Mouse (Mus musculus): Measurements from ENCODE around the gene Kcnd3. TPM values are rescaled to one million over a fixed set of nuclear protein-coding genes. Genes with fewer than 3 reads are reported as not detected.

Gene Kcnd3
- polyA plus RNA-seq, 1 experiment from 2014 or later: 0.62 TPM

DNA sequence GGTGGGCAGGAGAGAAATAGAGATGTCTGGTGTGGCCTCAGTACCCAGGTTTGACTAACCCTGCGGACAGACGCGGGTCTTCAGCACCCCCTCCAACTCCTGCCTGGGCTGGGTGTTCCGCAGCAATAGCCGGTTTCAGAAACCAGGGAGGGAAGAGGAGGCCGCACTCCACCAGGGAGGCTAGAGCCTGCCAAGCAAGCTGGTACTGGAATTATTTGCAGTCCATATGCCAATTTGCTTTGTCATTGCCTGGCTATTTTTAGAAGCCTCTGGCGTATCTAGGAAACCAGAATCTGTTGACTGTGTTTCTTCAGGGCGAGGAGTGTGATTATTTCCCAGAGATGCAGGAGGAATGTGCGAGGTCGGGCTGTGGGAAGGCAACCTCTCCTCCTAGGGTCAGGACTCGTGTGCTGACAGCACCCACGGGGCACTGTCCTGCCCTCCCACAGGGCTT, 69.1 kb downstream of the Kcnd3 start:
- Histone ChIP-seq H3K9ac (ENCODE audit: low read length) (no peak overlapping the region; the same call in 1 of the 2 replicates), H3K4me1 (ENCODE audit: control insufficient read depth, insufficient read depth, low read length) (peaks cover 14% of the 10 kb centered on the region), H3K27ac (ENCODE audit: low read length) (peak overlapping the region; percentile 77), H3K36me3 (ENCODE audit: control insufficient read depth, insufficient read depth) (no peaks in the 10 kb centered on the region), H3K27me3 (ENCODE audit: control insufficient read depth, insufficient read depth, low read length) (no peaks in the 10 kb centered on the region), H3K4me2 (ENCODE audit: low read depth, low read length) (peak overlapping the region; percentile 50; the same call in 1 of the 2 replicates), H3K4me3 (ENCODE audit: low read length) (no peak overlapping the region), H3K9me3 (replicated peaks; ENCODE audit: control insufficient read depth, low read length) (no peaks in the 10 kb centered on the region)
- 35% methylated on average over 12 of the region's 12 CpGs for WGBS
- peak; percentile 88 for ATAC-seq (replicated peaks; ENCODE audit: extremely low read depth, insufficient read depth, low FRiP score)

DNA sequence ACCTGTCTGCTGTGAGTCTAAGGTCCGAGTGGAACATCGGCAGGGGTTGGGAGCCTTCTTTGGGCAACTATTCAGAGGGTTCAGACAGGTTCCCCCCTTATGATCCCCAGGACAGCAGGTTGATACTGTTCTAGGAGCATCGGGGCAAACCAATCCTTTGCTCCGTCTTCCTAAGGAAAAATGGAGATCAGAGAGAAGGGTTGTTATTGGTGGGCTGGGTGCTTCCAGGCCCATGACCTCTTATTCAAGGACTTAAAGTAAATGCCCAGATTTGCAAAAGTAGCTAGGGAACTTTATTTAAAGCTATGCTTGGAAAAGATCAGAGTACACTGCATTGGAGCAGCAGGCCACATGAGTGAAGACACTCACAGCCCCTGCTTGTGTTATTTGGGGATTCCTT, 69.5 kb downstream of the Kcnd3 start:
- peak overlapping the region; percentile 70 for H3K27ac ChIP-seq (ENCODE audit: low read length)
- no peaks in the 10 kb centered on the region for H3K9me3 ChIP-seq (replicated peaks; ENCODE audit: control insufficient read depth, low read length)
- H3K4me1 ChIP-seq (ENCODE audit: control insufficient read depth, insufficient read depth, low read length): peaks cover 14% of the 10 kb centered on the region
- no peaks in the 10 kb centered on the region for H3K36me3 ChIP-seq (ENCODE audit: control insufficient read depth, insufficient read depth)
- no peak overlapping the region for H3K4me3 ChIP-seq (ENCODE audit: low read length)
- ATAC-seq (replicated peaks; ENCODE audit: extremely low read depth, insufficient read depth, low FRiP score): no peak
- H3K4me2 ChIP-seq (ENCODE audit: low read depth, low read length): peak overlapping the region; percentile 50; the same call in 1 of the 2 replicates
- H3K27me3 ChIP-seq (ENCODE audit: control insufficient read depth, insufficient read depth, low read length): no peaks in the 10 kb centered on the region
- no peak overlapping the region for H3K9ac ChIP-seq (ENCODE audit: low read length)
- WGBS: 45% methylated on average over 4 of the region's 4 CpGs

DNA sequence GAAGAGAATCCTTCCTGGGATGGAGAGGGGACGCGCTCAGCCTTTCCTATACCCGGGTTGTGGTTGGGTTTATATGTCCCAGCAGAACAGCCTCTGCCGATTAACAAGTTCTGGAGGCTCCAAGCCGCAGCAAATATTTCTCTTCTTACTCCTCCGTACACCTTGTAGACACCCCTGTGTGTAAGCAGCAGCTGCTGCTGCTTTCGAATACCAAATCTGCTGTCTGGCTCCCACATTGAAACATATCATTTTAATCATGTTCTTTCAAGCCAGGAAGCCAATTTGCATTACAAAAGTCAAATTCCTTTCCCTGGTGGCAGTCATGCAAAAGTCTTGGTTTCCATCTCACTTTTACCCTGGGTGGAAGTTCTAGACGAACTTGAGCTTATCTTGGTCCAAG, 76.7 kb downstream of the Kcnd3 start:
- Histone ChIP-seq H3K4me1 (ENCODE audit: control insufficient read depth, insufficient read depth, low read length) (no peaks in the 10 kb centered on the region; the same call in 1 of the 2 replicates), H3K36me3 (ENCODE audit: control insufficient read depth, insufficient read depth) (no peaks in the 10 kb centered on the region), H3K27me3 (ENCODE audit: control insufficient read depth, insufficient read depth, low read length) (no peaks in the 10 kb centered on the region), H3K9me3 (replicated peaks; ENCODE audit: control insufficient read depth, low read length) (no peaks in the 10 kb centered on the region), H3K9ac (ENCODE audit: low read length) (no peak overlapping the region), H3K4me3 (ENCODE audit: low read length) (no peak overlapping the region), H3K4me2 (ENCODE audit: low read depth, low read length) (no peak overlapping the region), H3K27ac (ENCODE audit: low read length) (no peak overlapping the region)
- no peak for ATAC-seq (replicated peaks; ENCODE audit: extremely low read depth, insufficient read depth, low FRiP score)
- WGBS: 71% methylated on average over 8 of the region's 8 CpGs

DNA sequence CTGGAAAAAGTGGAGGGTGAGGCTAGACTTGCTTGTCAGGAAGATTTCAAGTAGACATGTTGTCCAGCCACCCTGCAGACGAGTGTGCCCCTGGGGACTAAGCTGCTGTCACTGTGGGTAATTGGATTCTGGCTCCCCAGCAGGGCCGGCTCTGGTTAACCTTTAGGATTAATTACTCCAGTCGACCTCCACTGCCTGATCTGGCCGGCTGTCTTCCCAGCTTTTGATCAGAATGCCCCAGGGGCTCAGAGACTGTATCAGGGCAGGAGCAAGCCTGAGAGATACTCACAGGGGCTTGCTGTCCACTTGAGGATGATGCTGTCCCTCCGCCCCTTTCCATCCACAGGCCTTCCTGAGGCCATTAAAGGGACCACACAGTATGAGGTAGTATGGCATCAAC, 77.6 kb downstream of the Kcnd3 start:
- no peaks in the 10 kb centered on the region for H3K9me3 ChIP-seq (replicated peaks; ENCODE audit: control insufficient read depth, low read length)
- no peak overlapping the region for H3K27ac ChIP-seq (ENCODE audit: low read length)
- no peak overlapping the region for H3K4me3 ChIP-seq (ENCODE audit: low read length)
- no peak overlapping the region for H3K9ac ChIP-seq (ENCODE audit: low read length)
- no peaks in the 10 kb centered on the region; the same call in 1 of the 2 replicates for H3K4me1 ChIP-seq (ENCODE audit: control insufficient read depth, insufficient read depth, low read length)
- whole genome bisulfite sequencing: 31% methylated on average over 5 of the region's 5 CpGs
- no peak overlapping the region for H3K4me2 ChIP-seq (ENCODE audit: low read depth, low read length)
- no peak for ATAC-seq (replicated peaks; ENCODE audit: extremely low read depth, insufficient read depth, low FRiP score)
- H3K27me3 ChIP-seq (ENCODE audit: control insufficient read depth, insufficient read depth, low read length): no peaks in the 10 kb centered on the region
- no peaks in the 10 kb centered on the region for H3K36me3 ChIP-seq (ENCODE audit: control insufficient read depth, insufficient read depth)

DNA sequence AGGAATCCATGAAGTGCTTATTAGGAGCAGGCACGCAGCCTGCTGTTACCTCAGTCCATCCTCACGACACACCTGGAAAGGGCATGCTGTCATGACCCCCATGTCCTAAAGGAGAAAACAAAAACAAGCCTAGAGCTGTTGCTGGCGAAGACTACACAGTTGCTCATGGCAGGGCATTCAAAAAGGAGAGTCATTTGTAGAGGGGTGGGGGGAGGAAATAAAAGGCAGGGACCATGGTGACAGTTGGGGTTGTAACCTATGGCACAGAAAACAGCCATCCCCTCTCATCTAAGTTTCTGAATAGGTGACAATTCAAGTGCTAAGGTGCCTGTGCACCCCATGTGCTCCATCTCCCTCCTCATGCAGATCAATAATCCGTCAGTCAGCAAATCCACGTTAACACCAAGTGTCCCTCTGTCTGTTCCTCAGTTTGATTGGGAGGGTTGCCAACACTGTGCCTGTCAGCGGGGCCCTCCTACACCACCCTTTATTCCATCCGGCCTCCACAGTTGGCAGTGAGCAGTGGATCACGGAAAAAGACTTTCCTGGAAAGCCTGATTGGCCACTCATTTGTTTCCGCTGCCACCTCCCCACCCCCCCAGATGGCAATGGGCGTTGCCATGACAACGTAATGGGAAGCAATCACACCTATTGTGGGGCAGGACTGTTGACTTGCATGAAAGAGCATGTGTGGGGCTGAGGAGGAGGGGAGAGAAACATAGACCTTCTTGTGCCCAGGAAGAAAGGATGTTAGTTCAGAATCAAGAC, 78.4 kb downstream of the Kcnd3 start:
- Histone ChIP-seq H3K27ac (ENCODE audit: low read length) (no peak overlapping the region), H3K9ac (ENCODE audit: low read length) (no peak overlapping the region), H3K4me2 (ENCODE audit: low read depth, low read length) (no peak overlapping the region), H3K27me3 (ENCODE audit: control insufficient read depth, insufficient read depth, low read length) (no peaks in the 10 kb centered on the region), H3K9me3 (replicated peaks; ENCODE audit: control insufficient read depth, low read length) (no peaks in the 10 kb centered on the region), H3K4me3 (ENCODE audit: low read length) (no peak overlapping the region), H3K36me3 (ENCODE audit: control insufficient read depth, insufficient read depth) (no peaks in the 10 kb centered on the region), H3K4me1 (ENCODE audit: control insufficient read depth, insufficient read depth, low read length) (no peaks in the 10 kb centered on the region; the same call in 1 of the 2 replicates)
- no peak for ATAC-seq (replicated peaks; ENCODE audit: extremely low read depth, insufficient read depth, low FRiP score)
- 38% methylated on average over 11 of the region's 11 CpGs for WGBS

DNA sequence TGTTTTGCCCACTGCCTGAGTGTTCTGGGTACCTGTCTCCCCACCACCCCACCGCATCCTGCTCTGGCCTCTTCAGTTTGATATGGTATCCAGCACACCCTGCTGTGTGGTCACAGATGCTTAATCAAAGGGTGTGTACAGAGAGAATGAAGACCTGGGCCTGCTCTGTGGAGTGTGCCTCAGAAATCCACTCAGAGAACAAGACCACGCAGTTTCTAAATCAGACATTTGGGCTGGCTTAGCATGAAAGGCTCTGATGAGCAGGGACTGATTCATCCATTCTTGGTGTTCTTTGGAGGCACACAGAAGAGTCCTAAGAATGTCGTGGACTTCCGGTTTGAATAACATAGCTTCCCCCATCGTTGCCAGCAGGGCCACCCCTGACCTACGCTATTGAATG, 86.3 kb downstream of the Kcnd3 start:
- H3K9ac ChIP-seq (ENCODE audit: low read length): peak overlapping the region; percentile 7; the same call in 1 of the 2 replicates
- H3K4me2 ChIP-seq (ENCODE audit: low read depth, low read length): peak overlapping the region; percentile 34
- H3K36me3 ChIP-seq (ENCODE audit: control insufficient read depth, insufficient read depth): no peaks in the 10 kb centered on the region
- no peak overlapping the region for H3K4me3 ChIP-seq (ENCODE audit: low read length)
- H3K4me1 ChIP-seq (ENCODE audit: control insufficient read depth, insufficient read depth, low read length): peaks cover 13% of the 10 kb centered on the region
- no peak for ATAC-seq (replicated peaks; ENCODE audit: extremely low read depth, insufficient read depth, low FRiP score)
- WGBS: 39% methylated on average over 6 of the region's 6 CpGs
- no peaks in the 10 kb centered on the region for H3K9me3 ChIP-seq (replicated peaks; ENCODE audit: control insufficient read depth, low read length)
- H3K27ac ChIP-seq (ENCODE audit: low read length): 0 out of 2 replicates have a peak overlapping the region, but pooled peaks have one; percentile 1
- H3K27me3 ChIP-seq (ENCODE audit: control insufficient read depth, insufficient read depth, low read length): no peaks in the 10 kb centered on the region

DNA sequence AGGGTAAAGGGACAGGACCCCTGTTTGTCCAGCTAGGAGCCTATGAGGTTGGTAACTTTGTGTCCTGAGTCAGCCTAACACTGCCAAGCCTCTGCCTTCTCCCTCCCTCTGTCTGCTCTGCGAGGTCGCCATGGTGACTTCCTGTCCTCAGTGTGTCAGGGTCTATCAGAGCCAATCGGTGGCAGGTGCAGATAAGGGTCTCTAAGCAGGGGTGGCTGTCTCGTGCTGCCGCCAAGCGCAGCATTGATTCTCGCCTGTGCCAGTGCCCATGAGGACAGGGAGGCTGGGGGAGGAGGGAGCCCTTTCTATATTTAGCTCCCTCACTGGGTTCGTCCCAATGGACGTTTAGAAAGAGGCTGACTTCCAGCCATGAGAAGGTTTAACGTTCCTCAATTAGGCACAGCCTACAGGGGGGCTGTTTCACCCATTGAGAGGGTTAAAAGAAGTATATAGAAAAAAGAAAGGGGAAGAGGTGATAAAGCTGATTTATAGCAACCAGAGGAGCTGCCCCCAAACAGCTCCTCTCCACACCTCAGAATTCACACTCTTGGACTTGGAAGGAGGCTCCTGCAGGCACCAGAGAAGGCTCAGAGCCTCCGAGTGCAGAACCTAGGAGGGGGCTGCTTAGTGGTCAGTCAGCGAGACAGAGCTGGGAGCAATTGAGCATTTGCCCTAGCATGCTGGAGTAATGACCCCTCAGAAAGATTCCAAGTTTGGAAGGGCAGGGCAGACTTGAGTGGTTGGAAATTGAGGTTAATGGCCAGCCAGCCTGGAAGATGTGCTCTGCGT, 86.9 kb downstream of the Kcnd3 start:
- no peak overlapping the region for H3K4me3 ChIP-seq (ENCODE audit: low read length)
- peak; percentile 91 for ATAC-seq (replicated peaks; ENCODE audit: extremely low read depth, insufficient read depth, low FRiP score)
- H3K9ac ChIP-seq (ENCODE audit: low read length): peak overlapping the region; percentile 12
- peaks cover 13% of the 10 kb centered on the region for H3K4me1 ChIP-seq (ENCODE audit: control insufficient read depth, insufficient read depth, low read length)
- H3K27ac ChIP-seq (ENCODE audit: low read length): peak overlapping the region; percentile 14; the same call in 1 of the 2 replicates
- no peaks in the 10 kb centered on the region for H3K27me3 ChIP-seq (ENCODE audit: control insufficient read depth, insufficient read depth, low read length)
- 9% methylated on average over 13 of the region's 13 CpGs for WGBS
- no peaks in the 10 kb centered on the region for H3K9me3 ChIP-seq (replicated peaks; ENCODE audit: control insufficient read depth, low read length)
- no peaks in the 10 kb centered on the region for H3K36me3 ChIP-seq (ENCODE audit: control insufficient read depth, insufficient read depth)
- peak overlapping the region; percentile 34 for H3K4me2 ChIP-seq (ENCODE audit: low read depth, low read length)

DNA sequence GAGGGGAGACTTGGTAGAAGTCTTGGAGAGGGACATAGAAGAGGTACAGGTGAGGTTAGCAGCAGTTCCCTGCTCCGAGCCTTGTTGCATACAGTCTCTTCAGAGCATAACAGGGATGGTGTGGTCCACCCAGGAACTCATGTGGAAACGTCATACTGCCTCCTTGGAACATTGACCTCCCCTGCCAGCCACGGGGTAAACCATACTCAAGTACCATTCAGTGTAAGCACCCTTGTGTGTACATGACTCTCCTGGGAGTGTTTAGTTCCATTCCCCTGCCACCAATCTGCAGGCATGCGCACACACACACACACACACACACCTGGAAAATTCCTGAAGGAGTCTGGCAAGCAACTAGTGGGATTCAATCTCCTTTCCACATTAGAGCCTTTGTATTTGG, 90.6 kb downstream of the Kcnd3 start:
- H3K4me3 ChIP-seq (ENCODE audit: low read length): no peak overlapping the region
- WGBS: 80% methylated on average over 4 of the region's 4 CpGs
- H3K9me3 ChIP-seq (replicated peaks; ENCODE audit: control insufficient read depth, low read length): no peaks in the 10 kb centered on the region
- H3K27me3 ChIP-seq (ENCODE audit: control insufficient read depth, insufficient read depth, low read length): no peaks in the 10 kb centered on the region
- no peak overlapping the region for H3K4me2 ChIP-seq (ENCODE audit: low read depth, low read length)
- H3K36me3 ChIP-seq (ENCODE audit: control insufficient read depth, insufficient read depth): no peaks in the 10 kb centered on the region
- no peak for ATAC-seq (replicated peaks; ENCODE audit: extremely low read depth, insufficient read depth, low FRiP score)
- H3K4me1 ChIP-seq (ENCODE audit: control insufficient read depth, insufficient read depth, low read length): peaks cover 16% of the 10 kb centered on the region
- H3K9ac ChIP-seq (ENCODE audit: low read length): no peak overlapping the region
- no peak overlapping the region for H3K27ac ChIP-seq (ENCODE audit: low read length)

DNA sequence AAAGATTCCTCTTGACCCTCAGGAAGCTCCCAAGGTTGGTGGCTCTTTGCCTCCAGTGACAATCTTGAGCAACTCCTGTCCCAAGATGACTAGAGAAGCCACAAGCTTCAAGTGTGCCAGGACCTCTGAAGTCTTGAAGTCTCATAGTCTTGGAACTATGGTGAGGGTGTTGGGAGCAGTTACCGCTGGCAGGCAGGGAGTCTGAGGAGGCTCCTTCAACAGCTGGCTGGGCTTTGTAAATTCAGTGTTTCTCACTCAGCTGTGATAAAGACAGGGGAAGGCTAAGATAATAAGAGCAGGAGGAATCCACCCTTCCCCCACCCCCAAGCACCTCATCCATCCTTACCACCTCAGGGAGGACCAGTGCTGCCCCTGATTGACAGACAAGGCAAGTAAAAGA, 92.0 kb downstream of the Kcnd3 start:
- no peak overlapping the region for H3K27ac ChIP-seq (ENCODE audit: low read length)
- H3K27me3 ChIP-seq (ENCODE audit: control insufficient read depth, insufficient read depth, low read length): no peaks in the 10 kb centered on the region
- no peaks in the 10 kb centered on the region for H3K36me3 ChIP-seq (ENCODE audit: control insufficient read depth, insufficient read depth)
- 67% methylated on average over 1 of the region's 1 CpGs for WGBS
- H3K4me2 ChIP-seq (ENCODE audit: low read depth, low read length): no peak overlapping the region
- peaks cover 9% of the 10 kb centered on the region for H3K4me1 ChIP-seq (ENCODE audit: control insufficient read depth, insufficient read depth, low read length)
- H3K4me3 ChIP-seq (ENCODE audit: low read length): no peak overlapping the region
- no peaks in the 10 kb centered on the region for H3K9me3 ChIP-seq (replicated peaks; ENCODE audit: control insufficient read depth, low read length)
- ATAC-seq (replicated peaks; ENCODE audit: extremely low read depth, insufficient read depth, low FRiP score): no peak
- H3K9ac ChIP-seq (ENCODE audit: low read length): no peak overlapping the region

Data from heart, embryonic 16.5 days (tissue).